Mouse (Mus musculus): ENCODE measurements around the gene Pheta1.

Pheta1 gene

DNA sequence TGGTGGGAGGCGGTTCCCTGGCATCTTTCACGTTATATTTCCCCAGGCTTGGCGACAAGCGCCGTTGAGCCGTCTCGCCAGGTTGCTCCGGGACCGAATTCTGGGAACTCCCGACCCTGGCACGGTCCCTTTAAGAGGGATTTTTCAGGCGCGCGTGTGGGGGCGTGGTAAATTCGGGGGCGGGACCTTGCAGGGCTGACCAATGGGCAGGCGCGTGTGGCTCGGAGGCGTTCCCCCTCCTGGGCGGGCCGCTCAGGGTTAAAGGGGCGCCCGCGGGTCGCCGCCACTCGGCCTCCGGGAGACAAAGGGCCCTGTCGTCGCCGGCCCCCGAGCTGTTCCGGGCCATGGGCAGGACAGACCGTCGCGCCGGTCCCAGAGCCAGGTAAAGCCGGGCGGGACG is at the start of gene Pheta1:
Gene Pheta1 (plus strand): TSS at position 242 of the 400 bp plus-strand sequence.
- peak; percentile 75 for ATAC-seq (ENCODE audit: insufficient number of reproducible peaks, low FRiP score, low TSS enrichment)

DNA sequence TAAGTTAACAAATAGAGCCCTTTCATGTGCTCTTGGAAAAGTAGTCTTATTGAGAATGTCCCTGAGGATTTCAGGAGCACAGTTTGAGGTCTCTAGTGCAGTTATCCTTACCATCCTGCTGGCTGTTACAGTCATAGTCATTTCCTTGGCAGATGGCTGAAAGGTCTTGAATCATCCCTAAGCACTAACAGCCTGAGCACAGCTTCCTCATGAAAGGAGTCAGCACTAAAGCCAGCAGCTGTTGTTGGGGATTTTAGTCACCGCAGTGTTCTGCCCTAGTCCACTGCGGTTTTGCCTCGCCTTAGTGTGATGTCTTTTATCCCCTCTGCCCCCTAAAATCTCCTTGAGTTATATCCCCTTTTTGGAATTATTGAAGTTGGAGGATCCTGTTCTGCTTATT is 41.6 kb upstream of the Pheta1 start:
- no peak for ATAC-seq (ENCODE audit: insufficient number of reproducible peaks, low FRiP score, low TSS enrichment)

DNA sequence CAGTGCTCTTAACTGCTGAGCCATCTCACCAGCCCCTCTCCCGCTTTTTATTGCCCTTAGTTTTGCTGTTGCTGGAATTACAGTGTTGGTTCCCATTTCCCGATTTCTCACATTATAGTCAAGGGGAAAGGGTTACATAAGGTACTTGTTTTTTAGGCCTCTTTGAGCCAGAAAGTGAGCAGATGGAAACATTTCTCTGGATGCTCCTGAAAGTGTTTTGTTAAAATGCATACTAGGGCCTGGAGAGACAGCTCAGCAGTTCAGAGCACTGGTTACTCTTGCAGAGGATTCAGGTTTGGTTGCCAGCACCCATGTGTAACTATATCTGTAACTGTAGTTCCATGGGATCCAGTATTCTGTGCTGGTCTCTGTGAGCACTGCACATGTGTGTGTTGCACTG is 40.6 kb upstream of the Pheta1 start:
- ATAC-seq (ENCODE audit: insufficient number of reproducible peaks, low FRiP score, low TSS enrichment): no peak

DNA sequence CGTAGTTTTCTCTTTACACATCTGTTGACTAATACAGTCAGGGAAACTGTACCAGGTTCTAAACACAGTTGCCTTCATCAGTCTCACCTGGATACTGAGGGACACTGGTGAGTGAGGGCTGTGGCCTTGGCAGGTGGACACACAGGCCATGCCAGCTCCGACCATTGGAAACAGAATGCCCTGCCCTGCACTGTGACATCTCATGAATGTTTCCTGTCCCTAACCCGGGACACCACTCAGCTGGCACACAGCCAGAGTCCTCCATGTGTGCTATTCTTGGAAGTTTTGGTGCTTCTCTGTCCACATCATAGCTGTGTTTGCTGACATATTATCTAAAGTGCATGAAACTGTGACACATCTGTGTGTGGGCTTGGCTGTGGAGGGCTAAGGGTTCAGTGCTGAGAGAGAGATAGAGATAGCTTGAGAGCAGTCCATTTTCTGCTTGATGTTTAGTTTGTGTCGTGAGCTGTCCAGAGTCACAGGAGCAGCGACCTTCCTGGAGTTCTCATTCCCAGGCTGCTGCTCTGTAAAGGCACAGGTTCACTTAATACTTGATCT is 39.0 kb upstream of the Pheta1 start:
- ATAC-seq (ENCODE audit: insufficient number of reproducible peaks, low FRiP score, low TSS enrichment): no peak

DNA sequence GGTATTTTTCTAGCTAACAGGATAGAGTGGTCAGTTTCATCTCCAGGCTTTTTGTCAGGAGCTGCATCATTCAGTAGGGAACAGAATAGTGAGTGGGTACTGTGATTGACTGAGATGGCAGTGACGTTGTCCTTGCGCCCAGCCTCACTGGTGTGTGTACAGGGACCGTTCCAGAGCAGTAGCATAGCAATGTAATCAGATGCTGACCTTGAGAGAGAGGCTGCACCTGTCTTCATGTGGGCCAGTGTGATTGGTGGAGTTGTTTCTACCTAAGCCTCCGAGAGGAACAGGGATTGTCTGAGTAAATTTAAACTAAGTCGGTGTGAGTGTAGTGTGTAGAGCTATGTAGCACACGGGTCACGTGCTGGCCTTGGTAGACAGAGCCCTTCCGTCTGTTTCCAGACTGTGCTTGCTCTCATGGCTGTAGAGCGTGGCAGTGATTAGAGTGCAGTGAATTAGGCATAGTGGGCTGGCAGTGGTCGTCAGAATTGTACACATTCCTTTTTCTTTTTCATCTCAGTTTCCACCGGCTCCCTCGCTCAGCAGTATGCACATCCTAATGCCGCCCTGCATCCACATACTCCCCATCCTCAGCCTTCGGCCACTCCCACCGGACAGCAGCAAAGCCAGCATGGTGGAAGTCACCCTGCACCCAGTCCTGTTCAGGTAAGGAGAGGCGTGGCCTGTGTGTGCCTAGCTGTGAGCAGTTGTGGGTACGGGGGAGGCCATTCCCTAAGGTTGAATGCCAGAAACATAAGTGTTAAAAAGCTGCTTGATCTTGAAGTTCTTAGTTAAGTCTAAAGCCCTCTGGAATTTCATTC is 38.2 kb upstream of the Pheta1 start:
- ATAC-seq (ENCODE audit: insufficient number of reproducible peaks, low FRiP score, low TSS enrichment): no peak

DNA sequence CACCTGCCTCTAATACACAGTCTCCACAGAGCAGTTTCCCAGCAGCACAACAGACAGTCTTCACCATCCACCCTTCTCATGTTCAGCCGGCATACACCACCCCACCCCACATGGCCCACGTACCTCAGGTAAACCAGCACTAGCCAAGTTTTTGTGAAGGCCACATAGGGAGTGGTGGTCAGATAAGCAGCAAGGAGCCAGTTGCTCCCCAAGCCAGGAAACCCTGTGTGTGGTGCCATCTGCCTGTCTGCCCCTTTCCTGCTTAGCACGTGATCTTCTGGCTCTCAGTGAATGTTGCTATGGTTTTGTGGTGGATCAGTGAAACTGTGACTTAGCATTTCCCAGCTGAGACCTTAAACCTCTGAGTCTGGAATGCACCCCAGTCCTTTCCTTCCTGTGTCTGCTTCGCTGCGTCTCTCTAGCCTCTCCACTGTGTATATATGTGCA is 37.3 kb upstream of the Pheta1 start:
- ATAC-seq (ENCODE audit: insufficient number of reproducible peaks, low FRiP score, low TSS enrichment): no peak

DNA sequence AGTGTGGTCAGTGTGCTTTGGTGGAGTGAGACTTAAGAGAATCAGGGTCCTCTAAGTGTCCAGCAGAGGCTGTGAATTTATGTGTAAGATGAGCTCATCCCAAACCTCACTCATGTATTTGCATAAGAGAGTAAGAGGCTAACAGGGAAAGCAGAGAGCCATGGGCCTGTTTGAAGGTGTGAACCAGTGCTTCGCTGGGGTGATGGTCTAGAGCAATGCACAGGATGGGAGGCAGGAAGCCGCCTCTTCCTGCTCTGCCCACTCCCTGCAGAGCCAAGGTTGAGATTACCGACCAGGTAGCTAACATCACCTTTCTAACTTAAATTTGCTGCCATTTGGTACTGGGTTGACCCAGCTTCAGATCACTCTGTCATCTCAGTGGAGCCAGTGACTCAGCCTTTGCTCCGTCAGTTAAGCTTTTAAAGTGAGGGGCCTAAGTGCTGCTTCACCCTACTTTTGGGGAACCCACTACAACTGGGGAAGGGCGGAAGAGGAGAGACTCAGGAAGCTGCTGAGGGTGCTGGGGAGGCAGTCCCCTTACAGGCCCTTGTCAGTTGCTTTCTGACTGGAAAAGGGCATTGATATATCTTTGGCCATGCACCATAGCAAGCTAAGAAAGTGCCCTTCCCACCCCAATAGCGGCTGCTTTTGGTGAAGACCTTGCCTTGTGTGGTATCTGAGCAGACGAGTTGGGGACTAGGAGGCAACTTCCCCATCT is 36.1 kb upstream of the Pheta1 start:
- no peak for ATAC-seq (ENCODE audit: insufficient number of reproducible peaks, low FRiP score, low TSS enrichment)

DNA sequence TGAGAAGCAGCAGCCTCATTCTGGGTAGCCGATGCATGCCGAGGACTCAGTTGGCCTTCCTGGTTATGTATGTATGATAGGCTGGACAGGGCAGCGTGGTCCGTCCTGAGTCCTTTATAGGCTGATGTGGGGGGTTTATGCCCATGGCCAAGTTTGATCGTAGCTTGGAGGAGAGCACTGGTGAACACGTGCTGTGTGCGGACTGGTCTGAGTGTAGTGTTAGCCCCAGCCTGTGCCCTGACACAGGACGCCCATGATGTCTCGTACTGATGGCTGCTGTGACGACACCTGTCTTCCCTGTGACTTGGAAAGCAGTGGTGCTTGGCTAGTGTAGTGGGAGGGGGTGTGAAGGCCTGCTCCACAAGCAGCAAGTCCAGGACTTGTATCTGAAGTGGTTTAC is 35.0 kb upstream of the Pheta1 start:
- no peak for ATAC-seq (ENCODE audit: insufficient number of reproducible peaks, low FRiP score, low TSS enrichment)

DNA sequence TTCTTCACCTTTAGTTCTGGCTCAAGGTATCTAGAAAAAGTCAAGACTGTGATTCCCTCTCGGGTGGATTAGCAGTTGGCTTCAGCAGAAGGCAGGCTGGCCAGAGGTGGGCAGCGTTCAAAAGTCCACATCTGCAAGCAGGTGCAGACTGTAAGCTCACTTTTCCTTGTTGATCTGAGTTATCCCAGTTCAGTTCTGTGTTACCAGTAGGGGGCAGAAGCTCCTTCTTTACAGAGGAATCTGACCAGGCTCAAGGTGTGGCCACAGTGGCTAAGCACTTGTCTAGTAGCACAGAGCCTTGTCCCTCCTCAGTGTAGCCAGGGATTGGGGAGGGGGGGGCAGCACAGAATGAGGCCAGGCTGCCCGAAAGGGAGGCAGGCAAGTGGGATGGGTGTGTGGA is 33.7 kb upstream of the Pheta1 start:
- ATAC-seq (ENCODE audit: insufficient number of reproducible peaks, low FRiP score, low TSS enrichment): peak; percentile 50; the same call in 1 of the 2 replicates

DNA sequence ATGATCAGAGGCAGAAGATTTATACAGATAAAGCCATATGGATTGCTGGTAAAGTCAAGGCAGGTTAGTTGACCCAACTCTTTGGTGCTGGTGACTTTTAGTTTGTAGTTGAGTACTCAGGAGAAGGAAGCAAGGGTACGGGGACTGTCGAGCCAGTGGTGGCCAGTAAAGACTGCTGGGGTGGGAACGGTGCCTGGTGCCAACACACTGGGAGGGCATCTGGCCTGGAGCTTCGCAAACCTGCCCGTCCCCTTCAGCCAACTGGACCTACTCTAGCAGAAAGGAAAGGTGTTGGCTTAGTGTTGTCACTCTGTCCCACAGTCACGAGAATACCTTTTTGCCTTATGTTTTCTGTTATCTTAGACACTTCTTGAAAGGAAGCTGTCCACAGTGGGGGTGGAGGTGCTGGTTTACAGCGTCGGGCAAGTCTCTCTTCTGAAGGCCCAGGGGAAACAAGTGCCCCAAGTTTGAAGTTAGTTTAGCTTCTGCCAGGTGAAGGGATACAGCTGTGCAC is 32.9 kb upstream of the Pheta1 start:
- ATAC-seq (ENCODE audit: insufficient number of reproducible peaks, low FRiP score, low TSS enrichment): no peak

DNA sequence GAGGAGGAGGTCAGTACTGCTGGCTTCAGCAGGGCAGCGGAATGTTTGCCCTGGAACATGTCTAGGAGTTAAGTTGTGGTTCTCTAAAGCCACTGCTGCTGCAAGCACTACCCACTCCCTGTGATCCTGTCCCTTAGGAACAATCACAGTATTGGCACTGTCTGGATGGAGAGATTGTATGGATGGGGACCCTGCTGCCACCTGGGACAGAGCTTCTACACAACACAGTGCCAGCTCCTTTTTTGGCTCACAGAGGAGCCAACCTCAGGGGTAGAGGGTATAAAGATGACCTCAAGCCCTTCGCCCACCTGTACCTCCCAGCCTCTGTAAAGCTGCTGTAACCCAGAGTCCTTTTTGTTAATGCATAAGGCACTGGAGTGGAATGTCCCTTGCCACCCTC is 32.2 kb upstream of the Pheta1 start:
- ATAC-seq (ENCODE audit: insufficient number of reproducible peaks, low FRiP score, low TSS enrichment): no peak

DNA sequence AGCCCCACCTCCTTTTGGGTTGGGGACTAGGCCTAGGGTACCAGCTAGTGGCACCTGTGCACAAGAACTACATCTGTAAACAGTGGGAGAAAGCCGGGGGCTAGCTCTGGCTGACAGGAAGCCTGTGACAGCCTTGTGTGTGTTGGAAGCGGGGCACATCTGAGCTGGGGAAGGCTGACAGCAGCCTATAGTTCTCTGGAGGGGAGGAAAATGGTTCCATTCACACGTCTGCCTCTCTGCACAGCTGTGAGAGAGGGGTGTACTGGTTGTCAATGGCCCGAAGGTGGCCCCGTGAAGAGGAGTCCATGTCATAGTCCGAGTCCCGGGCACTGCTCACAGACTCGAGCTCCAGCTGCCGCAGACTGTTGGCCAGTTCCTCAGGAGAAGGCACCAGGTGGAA is 31.2 kb upstream of the Pheta1 start:
- no peak for ATAC-seq (ENCODE audit: insufficient number of reproducible peaks, low FRiP score, low TSS enrichment)

DNA sequence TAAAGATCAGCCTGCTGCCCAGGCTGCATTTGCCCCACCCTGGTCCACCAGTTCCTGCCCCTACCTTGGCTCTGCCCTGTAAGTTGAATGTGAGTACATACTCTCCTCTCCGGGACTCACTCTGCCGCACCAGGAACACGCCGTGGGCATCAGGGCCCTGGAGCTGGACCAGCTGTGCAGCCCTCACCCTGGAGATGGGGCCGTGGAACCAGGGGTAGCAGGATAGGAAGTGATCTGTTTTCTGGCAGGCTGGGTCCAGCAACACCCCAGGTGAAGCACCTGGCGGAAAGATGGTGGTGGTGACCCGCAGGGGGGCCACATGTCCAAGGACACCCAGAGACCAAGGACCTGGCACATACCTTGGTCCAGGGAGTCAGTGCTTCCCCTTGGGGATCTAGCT is 30.4 kb upstream of the Pheta1 start:
- ATAC-seq (ENCODE audit: insufficient number of reproducible peaks, low FRiP score, low TSS enrichment): no peak

DNA sequence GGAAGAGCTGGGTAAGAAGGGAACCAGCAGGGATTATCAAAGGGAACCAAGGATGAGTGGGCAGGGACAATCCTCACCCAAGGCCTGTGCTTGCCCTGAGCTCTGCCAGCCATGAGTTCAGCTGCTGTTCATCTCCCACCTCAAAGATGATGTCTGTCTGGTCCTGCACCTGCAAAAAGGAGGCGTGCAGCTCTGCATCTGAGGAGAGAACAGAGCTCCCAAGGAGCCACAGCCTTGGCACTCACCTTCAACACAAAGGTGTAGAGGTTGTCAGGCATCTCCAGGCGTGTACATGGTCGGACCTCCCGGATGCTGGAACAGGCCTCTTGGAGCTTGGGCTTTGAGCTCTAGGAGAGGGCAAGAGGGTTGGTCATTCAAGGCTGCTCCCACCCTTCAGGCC is 29.9 kb upstream of the Pheta1 start:
- ATAC-seq (ENCODE audit: insufficient number of reproducible peaks, low FRiP score, low TSS enrichment): no peak

DNA sequence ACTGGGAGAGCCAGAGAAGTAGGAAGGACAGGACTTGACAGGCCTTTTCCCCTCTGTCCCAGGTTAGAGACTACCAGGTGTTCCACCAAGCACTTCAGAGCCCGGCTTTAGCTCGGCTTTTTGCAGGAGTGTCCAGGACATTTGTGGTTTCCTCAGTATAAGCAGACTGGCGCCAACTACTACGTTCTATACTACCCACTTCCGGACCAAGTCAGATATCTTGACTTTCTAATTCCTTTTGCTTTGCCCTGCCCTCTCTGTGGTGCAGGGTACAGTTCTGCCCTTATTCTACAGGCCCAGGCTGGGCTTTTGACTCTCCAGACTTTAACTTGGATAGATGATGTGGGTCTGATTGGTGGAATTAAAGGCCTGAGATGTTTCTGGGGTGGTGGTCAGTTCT is 29.2 kb upstream of the Pheta1 start:
- no peak for ATAC-seq (ENCODE audit: insufficient number of reproducible peaks, low FRiP score, low TSS enrichment)

DNA sequence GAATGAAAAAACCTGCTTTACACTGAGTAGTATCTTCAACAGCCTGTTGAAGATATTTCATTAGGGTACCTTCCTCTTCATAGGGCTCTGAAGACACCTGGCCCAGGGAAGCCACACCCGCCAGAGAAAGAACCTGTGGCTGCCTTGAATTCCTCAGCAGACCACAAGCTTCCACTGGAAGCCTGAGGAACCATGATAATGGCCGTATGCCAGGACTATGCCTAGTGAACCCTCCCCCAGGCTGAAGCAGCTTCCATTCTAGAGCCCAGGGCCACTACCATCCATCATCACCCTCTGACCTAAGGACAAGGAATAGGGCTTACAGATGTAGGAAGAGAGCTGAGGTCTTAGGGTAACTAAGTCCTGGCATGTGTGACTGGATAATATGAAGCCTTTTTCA is 28.6 kb upstream of the Pheta1 start:
- no peak for ATAC-seq (ENCODE audit: insufficient number of reproducible peaks, low FRiP score, low TSS enrichment)

DNA sequence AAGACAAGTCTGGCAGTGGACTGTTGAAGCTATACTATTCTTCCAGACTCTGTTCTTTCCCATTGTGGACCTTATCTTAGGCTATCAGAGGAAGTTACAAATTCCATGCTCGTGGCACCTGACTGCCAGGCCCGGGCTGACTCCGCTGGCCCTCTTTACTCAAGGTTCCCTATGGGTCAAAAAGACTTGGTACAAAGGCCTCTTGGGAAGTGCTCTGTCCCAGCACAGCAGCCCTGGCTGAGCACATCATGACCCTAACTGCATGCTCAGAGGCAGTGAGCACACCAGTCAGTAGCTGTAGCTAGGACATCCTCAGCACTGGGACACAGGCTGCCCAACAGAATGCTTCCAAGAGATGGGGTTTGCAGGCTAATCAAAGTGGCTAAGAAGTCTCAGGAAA is 28.1 kb upstream of the Pheta1 start:
- no peak for ATAC-seq (ENCODE audit: insufficient number of reproducible peaks, low FRiP score, low TSS enrichment)

DNA sequence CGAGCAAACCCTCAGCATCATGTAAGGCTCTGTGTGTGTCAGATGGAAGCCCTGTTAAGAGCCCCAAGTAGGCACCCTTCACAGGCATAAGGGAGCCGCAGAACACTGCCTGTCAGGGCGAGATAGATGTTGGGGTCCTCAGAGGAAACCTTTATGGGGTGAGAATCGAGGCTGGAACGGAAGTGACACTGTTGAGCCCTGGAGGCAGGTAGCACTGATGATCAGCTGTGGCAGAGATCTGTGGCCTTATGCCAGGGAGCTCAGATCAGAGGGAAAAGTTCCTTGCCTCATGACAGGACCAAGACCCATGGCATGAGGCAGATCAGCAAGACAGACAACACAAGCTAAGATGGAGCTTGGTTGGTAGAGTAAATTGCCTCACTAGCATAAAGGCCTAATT is 27.7 kb upstream of the Pheta1 start:
- no peak for ATAC-seq (ENCODE audit: insufficient number of reproducible peaks, low FRiP score, low TSS enrichment)

DNA sequence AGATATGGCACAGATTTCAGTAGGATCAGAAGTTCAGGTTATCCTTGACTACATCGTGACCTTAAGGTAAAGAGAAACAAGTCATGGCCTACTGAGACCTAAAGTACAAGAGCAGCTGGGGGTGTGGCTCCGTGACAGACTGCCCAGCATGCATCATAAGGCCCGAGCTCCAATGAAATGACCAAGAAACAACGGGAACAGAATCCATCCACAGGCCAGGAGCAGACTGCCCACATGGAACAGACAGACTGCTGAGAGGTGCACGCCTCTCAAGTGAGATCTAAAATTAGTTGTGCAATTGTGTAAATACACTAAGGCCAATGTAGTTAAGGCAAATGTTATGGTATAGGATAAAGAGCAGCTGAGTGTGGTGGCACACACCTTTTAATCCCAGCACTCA is 27.2 kb upstream of the Pheta1 start:
- no peak for ATAC-seq (ENCODE audit: insufficient number of reproducible peaks, low FRiP score, low TSS enrichment)

DNA sequence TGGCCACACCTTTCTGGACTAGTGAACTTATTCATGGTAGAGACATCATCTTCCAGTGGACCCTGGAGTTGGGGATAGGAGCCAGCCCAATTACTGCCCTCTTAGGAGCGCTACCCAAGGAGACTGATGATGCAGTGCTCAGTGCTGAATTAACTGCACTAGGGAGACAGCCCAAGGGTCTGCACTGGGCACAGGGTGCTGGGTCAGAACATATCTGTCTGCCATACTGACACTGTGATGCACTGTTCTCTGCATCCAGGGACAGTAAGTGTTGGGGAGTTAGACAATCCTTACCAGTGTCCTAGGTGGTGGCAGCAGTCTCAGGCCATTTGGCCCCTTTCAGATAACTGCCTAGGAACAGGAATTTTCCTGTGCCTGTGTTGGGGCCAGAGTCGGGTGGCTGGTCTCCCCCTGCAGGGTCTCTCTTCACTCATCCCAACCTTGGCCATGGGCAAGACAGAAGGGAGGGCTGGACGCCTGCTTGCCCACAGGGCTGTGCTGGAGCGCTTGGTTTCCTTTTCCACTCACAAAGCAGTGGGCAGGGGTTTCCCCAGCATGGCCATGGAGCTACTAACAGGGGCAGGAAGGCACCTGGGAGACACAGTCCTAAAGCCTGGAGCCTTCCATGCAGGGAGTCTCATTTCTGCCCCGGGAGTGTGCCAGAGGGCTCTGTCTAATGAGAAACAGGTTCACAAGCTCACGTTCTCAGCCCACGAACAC is 25.8 kb upstream of the Pheta1 start:
- no peak for ATAC-seq (ENCODE audit: insufficient number of reproducible peaks, low FRiP score, low TSS enrichment)

DNA sequence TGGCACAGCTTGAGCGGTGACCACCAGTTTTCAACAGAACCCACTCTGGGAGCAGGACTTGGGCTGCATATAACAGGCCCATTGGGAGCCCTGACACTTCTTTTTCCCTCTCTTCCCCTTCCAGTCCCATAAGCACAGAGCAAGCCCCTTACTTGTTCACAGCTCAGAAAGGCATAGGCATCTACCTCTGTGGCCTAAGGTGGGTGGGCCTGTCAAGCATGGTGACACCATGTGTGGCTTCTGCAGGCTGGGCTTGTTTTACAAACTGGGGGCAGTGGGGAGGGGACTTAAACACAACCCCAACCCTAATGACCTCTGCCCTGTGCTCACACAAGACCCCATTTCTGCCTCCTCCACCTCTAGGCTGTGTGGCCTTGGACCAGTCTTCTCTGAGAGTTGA is 25.1 kb upstream of the Pheta1 start:
- no peak for ATAC-seq (ENCODE audit: insufficient number of reproducible peaks, low FRiP score, low TSS enrichment)

Data from cerebellum, adult (tissue).